Mouse (Mus musculus) lung, postnatal 0 days (tissue): ENCODE measurements around the gene Nasp. TPM values are rescaled to one million over a fixed set of nuclear protein-coding genes. Genes with fewer than 3 reads are reported as not detected.

ENCODE experiments used
- ATAC-seq: fragments of 200-750 bp; cut with Nextera tagmentation; 2 replicates; pipeline ENCODE4 v1.8.0; 2017; ENCODE audit warnings: moderate library complexity
- DNase-seq: peaks from one replicate; pipeline ENCODE4 v3.0.0-alpha.2; 2016; ENCODE audit warnings: low spot score
- H3K27ac ChIP-seq: fragments of 300-500 bp; sonication (generic); 2 replicates; pipeline ENCODE4 v1.5.1; 2014; ENCODE audit warnings: antibody characterized with exemption, mild to moderate bottlenecking, low read length, mixed read lengths
- H3K27me3 ChIP-seq: fragments of 300-500 bp; sonication (generic); replicated peaks from 2 replicates; pipeline ENCODE4 v1.6.1; 2014; ENCODE audit warnings: low read length, mixed read lengths; ENCODE audit not compliant: insufficient read depth
- H3K36me3 ChIP-seq: fragments of 300-500 bp; sonication (generic); 2 replicates; pipeline ENCODE4 v1.6.1; 2014; ENCODE audit warnings: low read length, mixed read lengths; ENCODE audit not compliant: insufficient read depth
- H3K4me1 ChIP-seq: fragments of 300-500 bp; sonication (generic); 2 replicates; pipeline ENCODE4 v1.6.1; 2014; ENCODE audit warnings: antibody characterized with exemption, low read depth, low read length, mixed read lengths; ENCODE audit not compliant: insufficient read depth
- H3K4me2 ChIP-seq: fragments of 300-500 bp; sonication (generic); replicated peaks from 2 replicates; pipeline ENCODE4 v1.6.1; 2014; ENCODE audit warnings: low read depth, mild to moderate bottlenecking, low read length, moderate library complexity, mixed read lengths
- H3K4me3 ChIP-seq: fragments of 300-500 bp; sonication (generic); 2 replicates; pipeline ENCODE4 v1.5.1; 2014; ENCODE audit warnings: low read depth, low read length
- H3K9ac ChIP-seq: fragments of 300-500 bp; sonication (generic); replicated peaks from 2 replicates; pipeline ENCODE4 v1.6.1; 2014; ENCODE audit warnings: low read depth, mild to moderate bottlenecking
- H3K9me3 ChIP-seq: fragments of 300-500 bp; sonication (generic); 2 replicates; pipeline ENCODE4 v1.6.1; 2016; ENCODE audit warnings: low read length, mixed read lengths
- EP300 ChIP-seq: IDR thresholded peaks from 2 replicates; pipeline ENCODE4 v1.6.1; 2016; ENCODE audit warnings: antibody characterized with exemption, mild to moderate bottlenecking, control low read depth
- WGBS: fragments of 180-500 bp; shearing (Covaris S2); extraction: QIAGEN DNeasy Blood & Tissue Kit; methylation state at CpG from one replicate; pipeline ENCODE4 v1.1.7; 2014; 5-methylcytosine and 5-hydroxymethylcytosine counted together
- polyA plus RNA-seq: library from polyadenylated mRNA; unstranded; fragments of >200 nt; fragmentation: Nextera tagmentation; extraction: Ambion mirVana; gene quantifications from 2 replicates; pipeline ENCODE4 v1.2.1, GENCODE M21; 2015

Gene Nasp
- polyA plus RNA-seq, 1 experiment from 2014 or later = 22.5 TPM

GRCm38 (mm10) chr4:116553035-116553434, 74.7 kb downstream of the Nasp start:
- ATAC-seq = no peak

More at GRCm38 (mm10) chr4:116553035-116553434, 74.7 kb downstream of the Nasp start:
- H3K36me3 ChIP-seq = no peaks in the 10 kb centered on the region
- no peak overlapping the region for H3K4me2 ChIP-seq
- no peak overlapping the region for H3K9ac ChIP-seq
- WGBS = 85% methylated on average over 3 of the region's 3 CpGs
- no peak for DNase-seq
- H3K4me1 ChIP-seq = no peaks in the 10 kb centered on the region
- no peaks in the 10 kb centered on the region for H3K9me3 ChIP-seq
- no peaks in the 10 kb centered on the region for H3K27me3 ChIP-seq
- no peak overlapping the region for H3K4me3 ChIP-seq
- no peak for TF ChIP-seq EP300
- no peak overlapping the region for H3K27ac ChIP-seq

Other genes with a start within 250 kb of the Nasp start
- 5.9 and 7.1 TPM in 2 replicates for gene Mast2, start 163.8 kb downstream of the Nasp start, polyA plus RNA-seq
- 6.7 and 7.4 TPM in 2 replicates for gene Ipp, start 120.4 kb downstream of the Nasp start, polyA plus RNA-seq
- 10.3 and 10.7 TPM in 2 replicates for gene Tmem69, start 72.0 kb downstream of the Nasp start, polyA plus RNA-seq
- gene Gpbp1l1, start 70.3 kb downstream of the Nasp start, polyA plus RNA-seq = 34.2 and 37.1 TPM in 2 replicates
- gene Ccdc17, start 31.3 kb downstream of the Nasp start, polyA plus RNA-seq = 46.2 and 47.5 TPM in 2 replicates
- gene Akr1a1, start 23.7 kb upstream of the Nasp start, polyA plus RNA-seq = 699 and 734 TPM in 2 replicates
- gene Prdx1, start 57.6 kb upstream of the Nasp start, polyA plus RNA-seq = 1,065 and 1,091 TPM in 2 replicates
- gene Mmachc, start 80.5 kb upstream of the Nasp start, polyA plus RNA-seq = 6.9 and 7.1 TPM in 2 replicates
- 17.3 and 21.9 TPM in 2 replicates for gene Ccdc163, start 80.6 kb upstream of the Nasp start, polyA plus RNA-seq
- 4.0 and 4.3 TPM in 2 replicates for gene Tesk2, start 93.0 kb upstream of the Nasp start, polyA plus RNA-seq
- 19.6 and 20.7 TPM in 2 replicates for gene Toe1, start 179.7 kb upstream of the Nasp start, polyA plus RNA-seq
- gene Mutyh, start 179.8 kb upstream of the Nasp start, polyA plus RNA-seq = 3.1 and 4.4 TPM in 2 replicates
- 0.10 and 0.25 TPM in 2 replicates for gene Hpdl, start 193.8 kb upstream of the Nasp start, polyA plus RNA-seq
- 0.37 and 0.38 TPM in 2 replicates for gene Zswim5, start 249.4 kb upstream of the Nasp start, polyA plus RNA-seq